Mouse (Mus musculus) cerebellum, adult 2 months (tissue): ENCODE measurements at regions not wholly inside any gene's neighbourhood (a gene's known extent, or its start where the extent isn't known, plus 50 kb on each side); places are given as distances from the start of the nearest gene placed in this dataset.

Experiments used
- CTCF ChIP-seq: fragments of 200-500 bp; IDR thresholded peaks from 2 replicates; pipeline ENCODE4 v1.5.1; 2011; ENCODE audit warnings: low read depth, mild to moderate bottlenecking, control low read depth, low read length, moderate library complexity, borderline replicate concordance; ENCODE audit not compliant: insufficient read depth
- POLR2A ChIP-seq: fragments of 200-500 bp; IDR thresholded peaks from 2 replicates; pipeline ENCODE4 v1.6.1; 2011; ENCODE audit warnings: low read length, control low read depth, borderline replicate concordance; ENCODE audit not compliant: insufficient read depth

DNA sequence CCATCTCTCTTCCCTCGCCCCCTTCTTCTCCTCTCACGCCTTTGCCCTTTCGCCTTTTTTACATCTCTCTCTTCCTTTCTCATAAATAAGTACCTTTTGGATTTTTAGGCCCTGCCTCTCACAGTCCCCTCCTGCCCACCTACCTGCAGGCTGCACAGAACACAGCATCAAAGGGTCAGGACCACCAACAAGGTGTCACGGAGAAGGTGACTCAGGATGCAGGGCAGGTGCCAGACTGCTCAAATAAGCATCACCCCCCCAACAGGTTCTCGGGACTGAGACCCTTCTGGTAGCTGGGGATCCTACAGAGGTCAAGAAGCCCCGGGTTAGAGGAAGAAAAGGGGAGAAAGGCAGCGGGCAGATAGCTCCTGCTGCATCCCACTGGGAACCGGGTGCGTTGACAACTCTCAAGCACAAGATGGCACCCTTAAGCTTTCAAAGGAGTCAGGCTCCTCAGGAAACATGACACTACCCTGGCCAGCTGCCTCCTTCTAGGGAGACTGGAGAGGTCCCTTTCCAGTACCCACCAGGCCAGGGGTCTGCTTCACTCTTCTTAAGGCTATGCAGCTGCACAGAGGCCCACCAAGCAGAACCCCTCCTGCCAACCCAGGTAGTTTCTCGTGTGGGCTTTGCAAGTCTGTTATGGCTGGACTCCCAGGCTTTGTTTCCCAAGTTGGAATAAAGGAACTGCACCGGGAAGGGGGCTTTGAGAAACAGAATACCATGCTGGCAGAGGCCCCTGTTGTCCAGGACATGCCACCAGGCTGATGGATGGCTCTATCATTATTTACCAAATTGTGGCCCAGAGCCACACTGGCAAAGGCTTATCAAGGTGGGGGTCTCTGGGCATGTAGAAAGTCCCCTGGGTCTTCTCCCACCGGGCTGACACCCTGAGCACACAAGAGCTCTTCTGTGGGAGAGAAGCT, 120.9 kb upstream of the Mki67 start:
- no peak for TF ChIP-seq POLR2A
- TF ChIP-seq CTCF, result peak; percentile 69
